Mouse (Mus musculus) heart, embryonic 12.5 days (tissue): Measurements from ENCODE around the gene Osr1. TPM values are rescaled to one million over a fixed set of nuclear protein-coding genes. Genes with fewer than 3 reads are reported as not detected.

Experiments
- ATAC-seq: fragments of 200-750 bp; cut with Nextera tagmentation; 2 replicates; pipeline ENCODE4 v1.8.0; 2017; ENCODE audit warnings: moderate TSS enrichment, moderate library complexity; ENCODE audit not compliant: insufficient number of reproducible peaks, low FRiP score
- H3K27ac ChIP-seq: fragments of 300-500 bp; sonication (generic); 2 replicates; pipeline ENCODE4 v1.5.1; 2016; ENCODE audit warnings: mild to moderate bottlenecking, moderate library complexity; ENCODE audit not compliant: poor library complexity, severe bottlenecking
- H3K27me3 ChIP-seq: fragments of 300-500 bp; sonication (generic); replicated peaks from 2 replicates; pipeline ENCODE4 v1.6.1; 2016; ENCODE audit warnings: mild to moderate bottlenecking, moderate library complexity
- H3K36me3 ChIP-seq: fragments of 300-500 bp; sonication (generic); 2 replicates; pipeline ENCODE4 v1.6.1; 2016; ENCODE audit warnings: mild to moderate bottlenecking, moderate library complexity
- H3K4me1 ChIP-seq: fragments of 300-500 bp; sonication (generic); replicated peaks from 2 replicates; pipeline ENCODE4 v1.6.1; 2016; ENCODE audit warnings: mild to moderate bottlenecking
- H3K4me2 ChIP-seq: fragments of 300-500 bp; sonication (generic); 2 replicates; pipeline ENCODE4 v1.6.1; 2016; ENCODE audit warnings: mild to moderate bottlenecking, moderate library complexity
- H3K4me3 ChIP-seq: fragments of 300-500 bp; sonication (generic); 2 replicates; pipeline ENCODE4 v1.5.1; 2016; ENCODE audit warnings: mild to moderate bottlenecking
- H3K9ac ChIP-seq: fragments of 300-500 bp; sonication (generic); 2 replicates; pipeline ENCODE4 v1.6.1; 2016; ENCODE audit warnings: mild to moderate bottlenecking, moderate library complexity
- H3K9me3 ChIP-seq: fragments of 300-500 bp; sonication (generic); replicated peaks from 2 replicates; pipeline ENCODE4 v1.6.1; 2016; ENCODE audit warnings: mild to moderate bottlenecking, moderate library complexity
- WGBS: fragments of 180-500 bp; shearing (Covaris S2); methylation state at CpG from one replicate; pipeline ENCODE4 v1.1.7; 2016; 5-methylcytosine and 5-hydroxymethylcytosine counted together
- polyA plus RNA-seq: library from polyadenylated mRNA; unstranded; fragments of >200 nt; fragmentation: Nextera tagmentation; extraction: Ambion mirVana; gene quantifications from 2 replicates; pipeline ENCODE4 v1.2.1, GENCODE M21; 2016

The Osr1 gene
- polyA plus RNA-seq: 9.5 and 10.7 TPM in 2 replicates

DNA sequence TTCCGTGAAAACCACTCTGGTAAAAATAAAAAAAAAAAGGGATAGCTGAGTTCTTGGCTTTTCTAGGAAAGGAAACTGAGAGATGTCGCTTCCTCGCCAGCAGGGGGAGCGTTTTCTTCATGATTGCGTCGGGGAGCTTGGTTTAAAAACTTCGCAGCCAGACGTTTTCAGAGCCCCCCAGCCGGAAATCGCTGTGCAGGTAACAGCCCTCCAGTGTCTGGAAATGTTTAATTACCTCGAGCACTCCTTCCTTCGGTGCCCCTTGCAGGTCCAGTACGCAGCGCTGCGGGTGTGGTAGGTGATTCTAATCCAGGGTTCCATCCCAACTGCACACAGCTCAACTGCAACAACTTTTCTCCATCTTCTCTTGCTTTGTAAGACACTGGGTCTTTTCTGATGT, at the start of gene Osr1:
TSS of gene Osr1 (plus strand) at position 146 of the 400 bp plus-strand sequence.
- peak within 1 kb of the TSS; percentile 91 for H3K4me2 ChIP-seq
- H3K9ac ChIP-seq: peak within 1 kb of the TSS; percentile 62
- no peak for ATAC-seq
- peaks cover 21% of the 10 kb centered on the region for H3K4me1 ChIP-seq
- under 1% methylated on average over 15 of the region's 15 CpGs for WGBS
- H3K9me3 ChIP-seq: no peaks in the 10 kb centered on the region
- H3K27me3 ChIP-seq: peaks cover 39% of the 10 kb centered on the region
- peak within 1 kb of the TSS; percentile 56 for H3K4me3 ChIP-seq
- no peaks in the 10 kb centered on the region for H3K36me3 ChIP-seq
- H3K27ac ChIP-seq: no peak within 1 kb of the TSS

GRCm38 (mm10) chr12:9550328-9550727, 19.6 kb upstream of the Osr1 start:
- Histone ChIP-seq H3K27me3 (no peaks in the 10 kb centered on the region), H3K9ac (no peak overlapping the region), H3K4me1 (no peaks in the 10 kb centered on the region), H3K4me2 (no peak overlapping the region), H3K4me3 (no peak overlapping the region), H3K9me3 (no peaks in the 10 kb centered on the region), H3K36me3 (no peaks in the 10 kb centered on the region), H3K27ac (no peak overlapping the region)
- WGBS: 85% methylated on average over 2 of the region's 2 CpGs
- ATAC-seq: no peak

DNA sequence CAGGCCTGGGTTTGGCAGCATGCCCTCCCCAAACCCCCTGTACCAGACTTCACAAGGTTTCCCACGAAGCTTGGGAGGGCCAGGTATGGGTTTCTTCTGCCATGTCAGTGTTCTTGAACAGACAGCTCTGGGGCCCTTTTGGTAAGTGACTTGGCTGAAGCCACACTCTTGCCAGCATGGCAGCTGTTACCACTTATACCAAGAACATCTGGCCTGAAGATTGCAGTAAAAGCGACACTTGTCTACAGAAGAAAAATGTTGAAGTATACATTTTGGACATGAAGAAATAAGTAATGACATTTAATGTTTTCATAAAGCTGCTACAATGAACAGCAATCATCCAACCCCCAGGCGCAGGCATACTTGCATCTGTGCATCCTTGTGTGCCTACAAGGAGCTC, 5.0 kb upstream of the Osr1 start:
- 71% methylated on average over 3 of the region's 3 CpGs for WGBS
- ATAC-seq: no peak
- H3K27me3 ChIP-seq: 0 out of 2 replicates have a peak, but pooled peaks cover 3% of the 10 kb centered on the region
- H3K27ac ChIP-seq: no peak overlapping the region
- H3K9me3 ChIP-seq: no peaks in the 10 kb centered on the region
- no peak overlapping the region for H3K9ac ChIP-seq
- H3K4me3 ChIP-seq: no peak overlapping the region
- no peaks in the 10 kb centered on the region for H3K4me1 ChIP-seq
- no peak overlapping the region for H3K4me2 ChIP-seq
- H3K36me3 ChIP-seq: no peaks in the 10 kb centered on the region

GRCm38 (mm10) chr12:9570496-9570995, 630 bp downstream of the Osr1 start:
- H3K27me3 ChIP-seq: peaks cover 39% of the 10 kb centered on the region
- H3K9me3 ChIP-seq: no peaks in the 10 kb centered on the region
- peak overlapping the region; percentile 91 for H3K4me2 ChIP-seq
- H3K36me3 ChIP-seq: no peaks in the 10 kb centered on the region
- H3K9ac ChIP-seq: peak overlapping the region; percentile 62
- H3K4me1 ChIP-seq: peaks cover 21% of the 10 kb centered on the region
- no peak for ATAC-seq
- H3K4me3 ChIP-seq: peak overlapping the region; percentile 56
- WGBS: under 1% methylated on average over 17 of the region's 17 CpGs
- no peak overlapping the region for H3K27ac ChIP-seq

DNA sequence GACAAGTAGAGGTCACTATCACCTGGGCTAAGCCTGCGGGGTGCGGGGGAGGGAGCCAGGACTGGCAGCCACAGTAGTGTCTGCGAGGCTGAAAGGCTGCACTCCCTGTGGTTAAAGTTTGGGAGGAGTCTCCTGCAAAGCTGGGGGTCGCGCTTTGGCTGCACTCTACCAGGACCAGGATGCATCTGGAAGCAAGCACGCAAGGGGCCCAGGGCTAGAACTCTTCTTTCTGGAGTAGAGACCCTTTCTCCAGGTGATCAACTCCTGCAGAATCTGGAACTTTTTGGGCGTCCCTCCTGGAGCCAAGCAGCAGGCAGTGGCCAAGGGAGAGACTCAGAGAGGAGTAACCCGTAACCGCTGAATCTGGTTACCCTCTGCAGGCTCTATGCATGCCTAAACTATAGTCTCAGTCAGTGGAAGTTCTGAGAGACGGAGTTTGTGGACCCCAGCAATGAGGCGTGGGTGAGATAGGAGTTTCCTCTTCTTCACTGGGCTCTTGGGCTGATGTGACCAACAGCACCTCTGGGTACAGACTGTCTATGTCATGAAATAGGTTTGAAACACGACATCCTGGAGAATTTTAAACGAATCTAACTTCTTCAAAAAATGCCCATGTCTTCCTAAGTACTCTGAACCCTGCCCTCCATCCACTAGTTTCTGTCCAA, 1.5 kb downstream of the Osr1 start:
- no peak for ATAC-seq
- Histone ChIP-seq H3K9ac (no peak overlapping the region), H3K4me2 (peak overlapping the region; percentile 91), H3K27me3 (peaks cover 44% of the 10 kb centered on the region), H3K9me3 (no peaks in the 10 kb centered on the region), H3K4me3 (peak overlapping the region; percentile 56), H3K4me1 (peaks cover 21% of the 10 kb centered on the region), H3K27ac (no peak overlapping the region), H3K36me3 (no peaks in the 10 kb centered on the region)
- WGBS: 5% methylated on average over 13 of the region's 13 CpGs

DNA sequence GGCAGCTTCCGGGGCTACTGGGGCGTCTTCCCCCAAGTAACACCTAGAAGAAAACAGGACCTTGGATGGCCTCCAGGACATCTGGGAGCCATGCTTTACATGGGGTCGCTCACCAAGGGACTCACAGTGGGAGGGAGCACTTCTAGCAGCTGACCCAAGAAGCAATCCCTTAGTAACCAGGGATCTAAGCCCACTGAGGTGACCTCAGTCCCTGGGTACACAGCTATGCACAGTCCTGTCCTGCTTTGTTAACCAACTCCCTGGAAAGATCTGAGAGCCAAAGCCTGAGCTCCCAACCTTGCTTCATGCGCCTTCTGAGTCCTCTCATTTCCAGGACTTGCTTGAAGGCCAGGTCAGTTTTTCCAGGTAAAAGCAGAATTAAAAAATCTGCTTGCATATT, 2.1 kb downstream of the Osr1 start:
- Histone ChIP-seq H3K4me3 (no peak overlapping the region), H3K9ac (no peak overlapping the region), H3K36me3 (no peaks in the 10 kb centered on the region), H3K27ac (no peak overlapping the region), H3K9me3 (no peaks in the 10 kb centered on the region), H3K4me2 (no peak overlapping the region), H3K4me1 (peaks cover 21% of the 10 kb centered on the region), H3K27me3 (peaks cover 50% of the 10 kb centered on the region)
- ATAC-seq: no peak
- 19% methylated on average over 4 of the region's 4 CpGs for WGBS

DNA sequence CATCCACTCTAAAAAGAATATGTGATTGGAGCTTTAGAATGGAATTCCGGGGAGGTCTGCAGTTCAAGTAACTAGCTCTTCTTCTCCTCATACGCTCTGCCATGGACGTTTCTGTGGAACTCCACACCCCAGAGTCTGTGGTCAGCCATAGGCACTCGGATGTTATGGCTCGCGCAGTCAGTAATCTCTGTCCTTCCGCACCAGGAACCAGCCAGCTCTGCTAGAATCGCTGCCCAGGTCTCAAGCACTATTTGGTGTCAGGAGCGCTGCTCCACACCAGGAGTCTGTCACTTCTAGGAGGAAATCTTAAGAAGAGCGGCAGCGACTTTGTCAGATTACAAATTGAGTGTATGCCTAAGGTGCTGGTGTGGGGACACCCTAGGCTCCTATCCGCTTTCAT, 3.8 kb downstream of the Osr1 start:
- Histone ChIP-seq H3K4me1 (peaks cover 21% of the 10 kb centered on the region), H3K9me3 (no peaks in the 10 kb centered on the region), H3K36me3 (no peaks in the 10 kb centered on the region), H3K4me2 (peak overlapping the region; percentile 96), H3K9ac (0 out of 2 replicates have a peak overlapping the region, but pooled peaks have one; percentile 57), H3K4me3 (peak overlapping the region; percentile 58), H3K27ac (no peak overlapping the region), H3K27me3 (peaks cover 64% of the 10 kb centered on the region)
- 0 out of 2 replicates have a peak, but pooled peaks have one; percentile 3 for ATAC-seq
- 2% methylated on average over 12 of the region's 12 CpGs for WGBS

DNA sequence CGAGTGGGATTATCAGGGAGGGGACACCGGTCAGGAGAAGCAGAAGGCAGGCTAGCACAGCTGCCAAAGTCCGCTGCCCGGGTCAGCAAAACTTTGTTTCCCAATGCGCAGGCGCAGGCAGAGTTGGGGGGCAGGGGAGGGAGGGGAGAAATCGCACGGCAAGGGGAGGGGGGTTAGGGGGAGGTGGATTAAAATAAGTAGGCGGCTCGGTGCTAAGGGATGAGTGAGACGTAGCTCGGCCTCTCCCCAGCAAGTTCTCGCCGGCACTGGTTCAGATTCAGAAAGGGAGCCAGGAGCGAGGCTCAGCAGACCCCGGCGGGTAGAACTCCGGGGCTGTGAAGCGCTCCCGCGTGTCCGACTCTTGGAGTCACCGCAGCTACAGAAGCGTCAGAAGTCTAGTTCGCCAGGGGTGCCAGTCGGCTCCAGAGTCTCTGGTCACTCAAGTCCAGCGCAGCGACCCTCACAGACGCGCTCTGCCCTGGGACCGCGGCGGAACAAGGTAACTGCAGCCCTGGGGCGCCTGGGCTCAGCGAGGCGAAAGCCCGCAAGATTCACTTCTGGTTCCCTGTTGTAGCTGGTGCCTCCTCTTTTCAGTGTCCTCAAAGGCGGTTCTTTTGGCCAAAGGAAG, 4.4 kb downstream of the Osr1 start:
- H3K36me3 ChIP-seq: no peaks in the 10 kb centered on the region
- peak overlapping the region; percentile 96 for H3K4me2 ChIP-seq
- no peaks in the 10 kb centered on the region for H3K9me3 ChIP-seq
- H3K4me3 ChIP-seq: peak overlapping the region; percentile 58
- H3K27ac ChIP-seq: no peak overlapping the region
- under 1% methylated on average over 36 of the region's 38 CpGs for WGBS
- peak overlapping the region; percentile 57 for H3K9ac ChIP-seq
- peaks cover 71% of the 10 kb centered on the region for H3K27me3 ChIP-seq
- peak; percentile 51; the same call in 1 of the 2 replicates for ATAC-seq
- H3K4me1 ChIP-seq: peaks cover 25% of the 10 kb centered on the region

DNA sequence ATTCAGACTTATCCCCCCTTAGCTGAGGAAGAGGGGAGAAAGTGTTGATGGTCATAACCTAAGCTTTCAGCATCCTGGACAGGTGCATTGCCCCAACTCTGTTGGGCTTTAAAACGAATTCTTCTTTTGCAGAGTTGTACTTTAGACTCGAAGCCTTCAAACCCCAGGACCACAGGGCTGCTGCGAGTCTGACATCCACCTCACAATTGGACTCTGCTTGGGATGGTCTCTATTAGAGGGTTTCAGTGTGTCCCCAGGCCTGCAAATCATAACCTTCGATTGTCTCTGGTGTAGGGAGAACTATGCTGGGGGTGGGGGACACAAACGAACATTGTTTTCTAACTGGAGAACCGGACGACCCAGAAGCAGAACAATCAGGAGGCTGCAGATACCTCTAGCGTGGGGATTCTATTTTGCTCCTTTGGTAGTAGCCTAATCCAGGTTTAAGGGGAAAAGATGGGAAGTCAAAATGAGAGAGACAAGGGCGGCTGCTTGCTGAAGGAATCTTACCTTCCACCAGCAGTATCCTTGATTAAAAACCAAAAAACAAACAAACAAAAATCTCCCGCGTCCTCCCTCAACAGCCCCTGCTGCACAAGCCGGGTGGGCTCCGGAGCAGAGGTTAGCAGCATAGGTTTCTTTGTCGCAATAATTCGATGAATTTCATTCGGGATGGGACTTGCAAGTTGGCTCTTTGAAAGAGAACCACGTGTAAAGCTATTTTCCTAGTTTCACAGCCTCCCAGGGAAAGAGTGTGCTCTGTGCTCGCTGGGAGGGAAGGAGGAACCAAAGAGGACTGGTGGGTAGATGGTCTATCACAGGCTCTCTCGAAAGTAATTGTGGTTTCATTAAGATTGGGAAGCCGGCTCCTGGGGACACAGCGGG, 5.5 kb downstream of the Osr1 start:
- H3K27ac ChIP-seq: no peak overlapping the region
- H3K9ac ChIP-seq: no peak overlapping the region
- no peak for ATAC-seq
- 6% methylated on average over 21 of the region's 21 CpGs for WGBS
- H3K4me1 ChIP-seq: peaks cover 33% of the 10 kb centered on the region
- H3K36me3 ChIP-seq: no peaks in the 10 kb centered on the region
- peaks cover 81% of the 10 kb centered on the region for H3K27me3 ChIP-seq
- H3K9me3 ChIP-seq: no peaks in the 10 kb centered on the region
- peak overlapping the region; percentile 58 for H3K4me3 ChIP-seq
- H3K4me2 ChIP-seq: peak overlapping the region; percentile 96

- no peak overlapping the region for H3K27ac ChIP-seq
- H3K9ac ChIP-seq: no peak overlapping the region; the same call in 1 of the 2 replicates
- peaks cover 84% of the 10 kb centered on the region for H3K27me3 ChIP-seq
- WGBS: 3% methylated on average over 18 of the region's 18 CpGs
- peak overlapping the region; percentile 96; the same call in 1 of the 2 replicates for H3K4me2 ChIP-seq
- peak overlapping the region; percentile 58 for H3K4me3 ChIP-seq
- H3K4me1 ChIP-seq: peaks cover 34% of the 10 kb centered on the region
- no peak for ATAC-seq
- no peaks in the 10 kb centered on the region for H3K9me3 ChIP-seq
- no peaks in the 10 kb centered on the region for H3K36me3 ChIP-seq
Observed at GRCm38 (mm10) chr12:9576043-9576538, 6.2 kb downstream of the Osr1 start.
